Mouse (Mus musculus) midbrain, embryonic 12.5 days (tissue): Measurements from ENCODE around the gene Gpr27. TPM values are rescaled to one million over a fixed set of nuclear protein-coding genes. Genes with fewer than 3 reads are reported as not detected.

Experiments used
- ATAC-seq: fragments of 200-750 bp; cut with Nextera tagmentation; 2 replicates; pipeline ENCODE4 v1.8.0; 2017; ENCODE audit warnings: low read depth, moderate TSS enrichment, moderate library complexity; ENCODE audit not compliant: low FRiP score
- H3K27ac ChIP-seq: fragments of 300-500 bp; sonication (generic); replicated peaks from 2 replicates; pipeline ENCODE4 v1.5.1; 2016; ENCODE audit warnings: mild to moderate bottlenecking
- H3K27me3 ChIP-seq: fragments of 300-500 bp; sonication (generic); 2 replicates; pipeline ENCODE4 v1.6.1; 2016; ENCODE audit warnings: mild to moderate bottlenecking
- H3K36me3 ChIP-seq: fragments of 300-500 bp; sonication (generic); 2 replicates; pipeline ENCODE4 v1.6.1; 2016
- H3K4me1 ChIP-seq: fragments of 300-500 bp; sonication (generic); 2 replicates; pipeline ENCODE4 v1.6.1; 2016
- H3K4me2 ChIP-seq: fragments of 300-500 bp; sonication (generic); replicated peaks from 2 replicates; pipeline ENCODE4 v1.6.1; 2016; ENCODE audit warnings: mild to moderate bottlenecking, moderate library complexity
- H3K4me3 ChIP-seq: fragments of 300-500 bp; sonication (generic); 2 replicates; pipeline ENCODE4 v1.5.1; 2016; ENCODE audit warnings: mild to moderate bottlenecking
- H3K9ac ChIP-seq: fragments of 300-500 bp; sonication (generic); replicated peaks from 2 replicates; pipeline ENCODE4 v1.6.1; 2016; ENCODE audit warnings: mild to moderate bottlenecking, moderate library complexity
- H3K9me3 ChIP-seq: fragments of 300-500 bp; sonication (generic); 2 replicates; pipeline ENCODE4 v1.6.1; 2016; ENCODE audit warnings: mild to moderate bottlenecking
- WGBS: fragments of 180-500 bp; shearing (Covaris S2); methylation state at CpG from one replicate; pipeline ENCODE4 v1.1.7; 2016; 5-methylcytosine and 5-hydroxymethylcytosine counted together
- polyA plus RNA-seq: library from polyadenylated mRNA; unstranded; fragments of >200 nt; fragmentation: Nextera tagmentation; extraction: Ambion mirVana; gene quantifications from 2 replicates; pipeline ENCODE4 v1.2.1, GENCODE M21; 2016

Gpr27 gene
- polyA plus RNA-seq, 1 experiment from 2014 or later = 5.3 TPM

DNA sequence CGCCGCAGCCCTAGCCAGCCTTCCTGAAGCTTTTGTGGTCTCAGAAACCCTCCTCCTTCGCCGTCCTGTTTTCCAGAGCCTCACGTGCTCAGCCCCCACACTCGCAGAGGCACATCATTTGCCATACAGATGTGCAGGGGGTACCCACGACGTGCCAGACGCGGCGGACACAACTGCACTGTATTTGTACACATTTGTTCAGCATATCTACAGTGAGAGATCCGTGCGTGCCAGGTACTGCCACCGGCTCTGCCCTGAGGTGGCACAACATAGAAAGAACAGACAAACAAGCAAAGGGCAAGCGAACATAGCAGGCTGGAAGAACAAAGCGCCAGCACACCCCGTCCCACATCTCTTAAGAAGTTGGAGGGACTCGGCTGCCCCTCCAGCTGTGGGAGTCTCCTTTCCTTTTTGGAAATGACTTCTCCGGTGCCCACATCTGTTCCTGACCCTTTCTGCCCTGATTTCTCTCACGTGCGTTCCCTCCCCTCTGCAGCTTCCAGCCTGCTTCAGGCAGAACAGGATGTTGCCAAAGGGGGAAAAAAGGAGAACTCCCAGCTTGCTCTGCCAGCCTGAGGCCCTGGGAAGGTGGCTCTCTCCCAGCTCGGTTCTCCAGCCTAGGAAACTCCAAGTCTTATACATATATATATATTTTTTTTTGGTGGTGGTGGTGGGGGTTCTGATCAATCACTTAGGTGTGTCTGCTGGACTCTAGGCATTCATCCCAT is 34.3 kb downstream of the Gpr27 start:
- H3K4me3 ChIP-seq = peak overlapping the region; percentile 56
- 4% methylated on average over 22 of the region's 22 CpGs for WGBS
- peak overlapping the region; percentile 99 for H3K4me2 ChIP-seq
- H3K27ac ChIP-seq = no peak overlapping the region
- peaks cover 21% of the 10 kb centered on the region for H3K4me1 ChIP-seq
- H3K9me3 ChIP-seq = no peaks in the 10 kb centered on the region
- H3K9ac ChIP-seq = peak overlapping the region; percentile 59
- H3K27me3 ChIP-seq = peaks cover 60% of the 10 kb centered on the region
- no peak for ATAC-seq
- H3K36me3 ChIP-seq = no peaks in the 10 kb centered on the region

DNA sequence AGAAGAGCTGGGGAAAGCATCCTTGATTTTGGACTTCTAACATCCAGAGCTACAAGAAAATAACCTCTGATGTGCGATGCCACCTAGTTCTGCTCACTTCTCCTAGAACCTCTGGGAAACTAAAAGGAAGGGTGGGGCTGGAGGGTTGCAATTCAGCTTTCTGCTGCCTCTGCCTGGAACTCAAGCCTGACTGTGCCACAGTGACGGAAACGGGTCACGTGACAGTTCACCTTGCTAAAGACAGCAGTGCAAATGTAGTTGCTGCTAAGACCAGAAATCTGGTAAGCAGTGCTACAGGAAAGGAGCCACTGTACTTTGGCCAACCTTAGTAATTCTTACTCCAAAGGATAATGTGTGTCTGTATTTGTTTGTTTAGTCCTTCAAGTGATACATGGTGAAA is 37.4 kb downstream of the Gpr27 start:
- Histone ChIP-seq H3K4me3 (no peak overlapping the region), H3K4me2 (no peak overlapping the region), H3K4me1 (peaks cover 21% of the 10 kb centered on the region), H3K9me3 (no peaks in the 10 kb centered on the region), H3K9ac (no peak overlapping the region), H3K27me3 (peaks cover 44% of the 10 kb centered on the region), H3K36me3 (no peaks in the 10 kb centered on the region), H3K27ac (no peak overlapping the region)
- WGBS = 89% methylated on average over 4 of the region's 4 CpGs
- ATAC-seq = no peak

DNA sequence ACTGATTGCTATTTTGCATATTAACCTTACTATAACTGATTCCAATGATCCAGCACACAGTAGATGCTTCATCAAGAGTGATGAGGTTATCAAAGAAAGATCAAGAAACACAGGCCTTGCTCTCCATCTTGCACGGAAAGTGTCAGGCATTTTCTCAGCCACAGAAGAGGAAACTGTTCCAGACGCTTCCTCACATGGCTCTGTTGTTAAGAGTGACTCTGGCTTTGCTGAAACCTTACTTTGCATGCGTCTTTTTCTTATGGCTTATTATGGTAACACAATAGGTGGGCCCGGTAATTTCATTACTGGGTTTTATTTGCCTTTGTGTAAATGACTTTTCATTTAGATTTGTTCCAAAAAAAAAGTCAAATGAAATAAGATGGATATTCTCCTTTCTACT is 39.4 kb downstream of the Gpr27 start:
- H3K4me3 ChIP-seq = no peak overlapping the region
- no peak overlapping the region for H3K9ac ChIP-seq
- H3K4me1 ChIP-seq = peaks cover 5% of the 10 kb centered on the region
- no peak overlapping the region for H3K4me2 ChIP-seq
- H3K9me3 ChIP-seq = no peaks in the 10 kb centered on the region
- H3K36me3 ChIP-seq = no peaks in the 10 kb centered on the region
- WGBS = 82% methylated on average over 4 of the region's 4 CpGs
- no peak for ATAC-seq
- H3K27ac ChIP-seq = no peak overlapping the region
- H3K27me3 ChIP-seq = peaks cover 25% of the 10 kb centered on the region

GRCm38 (mm10) chr6:99732673-99733072 is 40.2 kb downstream of the Gpr27 start:
- Histone ChIP-seq H3K36me3 (no peaks in the 10 kb centered on the region), H3K9me3 (no peaks in the 10 kb centered on the region), H3K9ac (no peak overlapping the region), H3K4me2 (no peak overlapping the region), H3K27ac (no peak overlapping the region), H3K4me3 (no peak overlapping the region), H3K4me1 (no peaks in the 10 kb centered on the region), H3K27me3 (peaks cover 18% of the 10 kb centered on the region)
- WGBS = 71% methylated on average over 8 of the region's 8 CpGs
- ATAC-seq = no peak

GRCm38 (mm10) chr6:99734666-99735065 is 42.2 kb downstream of the Gpr27 start:
- Histone ChIP-seq H3K36me3 (no peaks in the 10 kb centered on the region), H3K9me3 (no peaks in the 10 kb centered on the region), H3K27ac (no peak overlapping the region), H3K4me3 (no peak overlapping the region), H3K4me2 (no peak overlapping the region), H3K4me1 (no peaks in the 10 kb centered on the region), H3K9ac (no peak overlapping the region), H3K27me3 (no peaks in the 10 kb centered on the region; the same call in 1 of the 2 replicates)
- 84% methylated on average over 5 of the region's 5 CpGs for WGBS
- ATAC-seq = no peak

DNA sequence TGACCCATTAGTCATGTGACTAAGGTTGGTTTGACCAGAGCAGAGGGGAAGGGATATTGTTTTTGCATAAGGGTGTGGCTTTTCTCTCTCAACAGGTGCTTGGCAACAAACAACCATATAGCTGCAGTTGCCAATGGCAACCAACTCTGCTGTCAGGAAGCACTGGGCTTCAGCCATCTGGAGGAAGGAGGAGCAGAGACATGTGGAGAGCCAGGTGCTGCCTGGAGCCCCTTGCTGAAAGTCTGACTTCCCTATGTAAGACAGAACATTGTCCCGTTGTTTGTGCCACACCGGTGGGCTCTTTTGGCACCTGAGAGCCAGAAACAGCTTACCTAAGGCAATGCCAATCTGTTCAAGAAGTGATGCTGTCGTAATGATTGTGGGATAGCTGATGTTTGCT is 50.4 kb downstream of the Gpr27 start:
- no peaks in the 10 kb centered on the region for H3K36me3 ChIP-seq
- H3K9me3 ChIP-seq = no peaks in the 10 kb centered on the region
- no peak overlapping the region for H3K27ac ChIP-seq
- ATAC-seq = no peak
- WGBS = 78% methylated on average over 3 of the region's 3 CpGs
- H3K4me1 ChIP-seq = no peaks in the 10 kb centered on the region
- no peak overlapping the region for H3K9ac ChIP-seq
- H3K27me3 ChIP-seq = no peaks in the 10 kb centered on the region
- no peak overlapping the region for H3K4me2 ChIP-seq
- no peak overlapping the region for H3K4me3 ChIP-seq

Other genes with a start within 250 kb of the Gpr27 start
- 91.7 and 96.6 TPM in 2 replicates for gene Foxp1, start 170.0 kb upstream of the Gpr27 start, polyA plus RNA-seq
- gene Eif4e3, start 25.9 kb upstream of the Gpr27 start, polyA plus RNA-seq = 12.5 and 13.0 TPM in 2 replicates
- 4.5 and 6.9 TPM in 2 replicates for gene Gm20696, start 25.9 kb upstream of the Gpr27 start, polyA plus RNA-seq
- gene Prok2, start 33.7 kb downstream of the Gpr27 start, polyA plus RNA-seq = 0.31 TPM in 1 of 2 replicates, not detected in the other